Mouse (Mus musculus) kidney, adult 2 months (tissue): Measurements from ENCODE around the gene Tff2. TPM values are rescaled to one million over a fixed set of nuclear protein-coding genes. Genes with fewer than 3 reads are reported as not detected.

Experiments used
- DNase-seq: peaks from one replicate; pipeline ENCODE4 v3.0.0; 2021
- H3K27ac ChIP-seq: fragments of 200-500 bp; 2 replicates; pipeline ENCODE4 v1.5.1; 2012; ENCODE audit warnings: low read depth, low read length, control low read depth, inconsistent platforms; ENCODE audit not compliant: insufficient read depth
- H3K27me3 ChIP-seq: fragments of 200-500 bp; replicated peaks from 2 replicates; pipeline ENCODE4 v1.6.1; 2012; ENCODE audit warnings: mild to moderate bottlenecking, moderate library complexity, low read length, inconsistent platforms; ENCODE audit not compliant: control insufficient read depth, insufficient read depth
- H3K36me3 ChIP-seq: fragments of 200-500 bp; 2 replicates; pipeline ENCODE4 v1.6.1; 2012; ENCODE audit warnings: mild to moderate bottlenecking, moderate library complexity, low read length, inconsistent platforms; ENCODE audit not compliant: control insufficient read depth, insufficient read depth
- H3K4me1 ChIP-seq: fragments of 200-500 bp; 2 replicates; pipeline ENCODE4 v1.6.1; 2011; ENCODE audit warnings: low read length; ENCODE audit not compliant: control insufficient read depth, insufficient read depth
- H3K4me3 ChIP-seq: fragments of 200-500 bp; 2 replicates; pipeline ENCODE4 v1.5.1; 2011; ENCODE audit warnings: mild to moderate bottlenecking, low read depth, low read length, control low read depth; ENCODE audit not compliant: insufficient read depth
- CTCF ChIP-seq: fragments of 200-500 bp; conservative IDR thresholded peaks from 2 replicates; pipeline ENCODE4 v1.5.1; 2011; ENCODE audit warnings: low read depth, mild to moderate bottlenecking, control low read depth, low read length, moderate library complexity, mixed read lengths; ENCODE audit not compliant: insufficient read depth, insufficient read length
- POLR2A ChIP-seq: fragments of 200-500 bp; IDR thresholded peaks from one replicate; pipeline ENCODE4 v1.6.1; 2011; ENCODE audit warnings: low read depth, low read length, control low read depth
- WGBS: fragments of 180-500 bp; shearing (Covaris S2); methylation state at CpG from one replicate; pipeline ENCODE4 v1.1.7; 2018; 5-methylcytosine and 5-hydroxymethylcytosine counted together
- polyA plus RNA-seq: library from polyadenylated mRNA; depleted of rRNA; stranded (reverse); fragments of >200 nt; gene quantifications from 2 replicates; pipeline ENCODE4 v1.2.3, GENCODE M21; 2012

Gene Tff2
- polyA plus RNA-seq, 1 experiment, result 0.20 TPM

DNA sequence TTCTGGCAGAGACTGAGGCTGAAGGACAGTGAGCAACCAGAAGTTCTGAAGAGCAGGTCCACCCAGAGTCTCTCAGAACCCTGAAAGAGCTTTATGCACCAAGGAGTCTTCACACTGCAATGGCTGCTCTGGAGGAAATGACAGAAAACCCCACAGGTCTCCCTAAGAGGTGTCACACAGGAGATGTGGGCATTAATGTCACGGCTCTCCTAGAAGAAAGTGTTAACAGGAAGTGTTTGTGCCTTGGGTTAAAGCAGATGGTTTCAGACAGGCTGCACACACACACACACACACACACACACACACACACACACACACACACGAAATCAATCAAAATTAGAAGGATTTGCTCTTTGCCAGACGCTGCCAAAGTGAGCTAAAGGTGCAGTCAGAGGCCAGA, 7.8 kb downstream of the Tff2 start:
- TF ChIP-seq CTCF, result no peak
- no peak for TF ChIP-seq POLR2A
- no peaks in the 10 kb centered on the region for H3K36me3 ChIP-seq
- 64% methylated on average over 3 of the region's 3 CpGs for WGBS
- no peaks in the 10 kb centered on the region for H3K27me3 ChIP-seq
- DNase-seq, result no peak
- H3K4me1 ChIP-seq, result no peaks in the 10 kb centered on the region
- no peak overlapping the region for H3K4me3 ChIP-seq
- H3K27ac ChIP-seq, result no peak overlapping the region

DNA sequence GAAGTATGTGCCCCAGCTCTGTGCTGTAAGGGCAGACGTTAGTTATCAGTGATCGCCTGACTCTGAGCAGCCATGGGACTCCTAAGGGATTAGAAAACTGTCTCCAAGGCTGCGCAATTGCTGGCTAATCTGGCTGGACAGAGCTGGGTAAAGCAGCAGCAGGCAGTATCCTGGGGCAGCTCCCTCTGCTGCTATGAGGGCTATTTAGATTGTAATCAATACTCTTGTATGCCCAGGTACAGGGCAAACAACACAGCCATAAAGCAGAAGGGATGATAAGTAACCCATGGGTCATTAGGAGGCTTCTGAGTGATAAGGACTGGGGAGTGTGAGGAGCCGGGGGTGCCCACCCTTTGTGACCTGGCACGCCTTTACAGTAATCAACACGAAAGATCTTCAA, 9.2 kb downstream of the Tff2 start:
- TF ChIP-seq CTCF (no peak), POLR2A (no peak)
- no peaks in the 10 kb centered on the region for H3K36me3 ChIP-seq
- WGBS, result 59% methylated on average over 6 of the region's 6 CpGs
- no peak overlapping the region for H3K27ac ChIP-seq
- H3K4me3 ChIP-seq, result no peak overlapping the region
- H3K4me1 ChIP-seq, result no peaks in the 10 kb centered on the region
- no peak for DNase-seq
- H3K27me3 ChIP-seq, result no peaks in the 10 kb centered on the region

DNA sequence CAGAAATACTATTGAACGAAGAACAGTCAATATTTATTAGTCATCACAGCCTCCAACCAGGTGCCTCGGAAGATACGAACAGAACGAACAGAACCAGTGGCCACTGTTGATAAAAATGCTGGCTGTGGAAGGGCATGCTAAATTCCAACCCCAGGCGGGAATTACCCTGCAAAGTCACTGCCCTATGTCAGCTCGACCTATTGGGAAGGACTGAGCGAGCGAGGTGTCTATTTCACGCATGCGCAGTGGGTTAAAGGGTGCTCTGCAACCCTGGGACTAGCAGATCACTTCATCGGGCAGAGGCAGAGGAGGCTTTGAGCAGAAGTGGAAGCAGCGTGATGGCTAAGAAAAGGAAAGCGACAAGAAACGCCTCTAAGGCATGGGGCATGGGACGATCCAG, 10.3 kb downstream of the Tff2 start:
- 69% methylated on average over 15 of the region's 15 CpGs for WGBS
- Histone ChIP-seq H3K4me1 (no peaks in the 10 kb centered on the region), H3K27ac (no peak overlapping the region), H3K36me3 (no peaks in the 10 kb centered on the region), H3K4me3 (no peak overlapping the region), H3K27me3 (no peaks in the 10 kb centered on the region)
- TF ChIP-seq POLR2A (no peak), CTCF (no peak)
- no peak for DNase-seq

- WGBS, result 74% methylated on average over 10 of the region's 10 CpGs
- H3K27me3 ChIP-seq, result no peaks in the 10 kb centered on the region
- no peaks in the 10 kb centered on the region for H3K36me3 ChIP-seq
- H3K27ac ChIP-seq, result no peak overlapping the region
- no peak overlapping the region for H3K4me3 ChIP-seq
- DNase-seq, result no peak
- no peaks in the 10 kb centered on the region for H3K4me1 ChIP-seq
- TF ChIP-seq CTCF (no peak), POLR2A (no peak)
Measured at GRCm38 (mm10) chr17:31131269-31131821, 12.7 kb downstream of the Tff2 start.

DNA sequence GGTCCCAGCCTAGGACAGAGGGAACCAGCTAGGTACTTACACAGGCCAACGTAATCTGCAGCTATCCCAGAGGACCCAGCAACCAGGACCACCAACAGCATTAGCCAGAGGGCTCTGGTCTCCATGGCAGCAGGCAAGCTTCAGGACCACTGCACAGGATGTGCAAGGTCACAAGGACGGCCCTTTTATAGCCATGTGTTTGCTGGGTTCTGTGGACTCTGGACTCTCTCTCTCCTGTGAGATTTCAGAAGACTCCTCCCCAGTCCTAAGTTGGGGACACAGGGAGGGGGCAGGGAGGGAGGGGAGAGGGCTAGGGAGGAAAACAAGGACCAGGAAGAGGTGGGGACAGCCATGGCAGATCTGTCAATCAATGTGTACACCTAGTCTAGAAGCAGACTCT, 14.6 kb downstream of the Tff2 start, which contains the start of gene Tff3:
Tff3 (minus strand) TSS at position 195 of the 400 bp plus-strand sequence.
- TF ChIP-seq CTCF (no peak), POLR2A (no peak)

DNA sequence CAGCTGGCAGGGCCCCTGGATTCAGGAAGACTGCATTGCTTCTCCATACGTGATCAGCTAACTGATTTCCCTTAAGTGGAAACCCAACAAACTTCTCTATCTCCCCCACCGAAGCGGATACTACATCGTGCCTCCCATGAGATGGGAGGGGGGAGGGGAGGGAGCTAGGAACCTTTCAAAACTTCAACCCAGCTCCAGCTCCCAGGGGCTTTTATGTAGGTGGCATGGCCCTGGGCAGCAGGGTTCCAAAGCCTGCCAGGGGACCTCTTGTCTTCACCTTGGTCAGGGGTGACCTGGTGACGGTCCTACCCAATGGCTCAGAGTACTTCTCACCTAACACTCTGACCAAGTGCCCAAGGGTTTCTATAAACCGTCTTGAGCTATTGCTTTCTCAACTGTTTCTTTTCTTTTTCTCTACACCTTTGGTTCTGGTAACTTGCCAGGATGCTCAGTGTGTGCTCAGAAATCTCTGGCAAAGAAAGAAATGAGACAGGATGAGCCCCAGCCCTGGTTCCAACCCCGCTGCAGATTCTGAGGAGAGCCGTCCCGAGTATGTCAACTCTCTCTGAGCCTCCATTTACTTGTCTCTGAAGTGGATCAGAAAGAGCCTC, 15.3 kb downstream of the Tff2 start:
- WGBS, result 82% methylated on average over 9 of the region's 9 CpGs
- no peaks in the 10 kb centered on the region for H3K27me3 ChIP-seq
- no peaks in the 10 kb centered on the region for H3K4me1 ChIP-seq
- TF ChIP-seq POLR2A (no peak), CTCF (no peak)
- H3K27ac ChIP-seq, result no peak overlapping the region
- no peaks in the 10 kb centered on the region for H3K36me3 ChIP-seq
- H3K4me3 ChIP-seq, result no peak overlapping the region
- DNase-seq, result no peak

More for the DNA sequence above, 14.6 kb downstream of the Tff2 start, which contains the start of gene Tff3:
- Histone ChIP-seq H3K27ac (no peak within 1 kb of the TSS), H3K4me3 (no peak within 1 kb of the TSS), H3K27me3 (no peaks in the 10 kb centered on the region), H3K4me1 (no peaks in the 10 kb centered on the region), H3K36me3 (no peaks in the 10 kb centered on the region)
- 17% methylated on average over 2 of the region's 2 CpGs for WGBS
- DNase-seq, result no peak

- WGBS, result 46% methylated on average over 9 of the region's 9 CpGs
- H3K27ac ChIP-seq, result no peak overlapping the region
- H3K36me3 ChIP-seq, result no peaks in the 10 kb centered on the region
- DNase-seq, result no peak
- H3K4me3 ChIP-seq, result no peak overlapping the region
- TF ChIP-seq POLR2A, result no peak
- TF ChIP-seq CTCF, result no peak
- H3K4me1 ChIP-seq, result no peaks in the 10 kb centered on the region
- H3K27me3 ChIP-seq, result no peaks in the 10 kb centered on the region
Measured at GRCm38 (mm10) chr17:31125548-31126266, 18.4 kb downstream of the Tff2 start.
